Mouse (Mus musculus): ENCODE measurements around the gene Elovl4.

The Elovl4 gene

DNA sequence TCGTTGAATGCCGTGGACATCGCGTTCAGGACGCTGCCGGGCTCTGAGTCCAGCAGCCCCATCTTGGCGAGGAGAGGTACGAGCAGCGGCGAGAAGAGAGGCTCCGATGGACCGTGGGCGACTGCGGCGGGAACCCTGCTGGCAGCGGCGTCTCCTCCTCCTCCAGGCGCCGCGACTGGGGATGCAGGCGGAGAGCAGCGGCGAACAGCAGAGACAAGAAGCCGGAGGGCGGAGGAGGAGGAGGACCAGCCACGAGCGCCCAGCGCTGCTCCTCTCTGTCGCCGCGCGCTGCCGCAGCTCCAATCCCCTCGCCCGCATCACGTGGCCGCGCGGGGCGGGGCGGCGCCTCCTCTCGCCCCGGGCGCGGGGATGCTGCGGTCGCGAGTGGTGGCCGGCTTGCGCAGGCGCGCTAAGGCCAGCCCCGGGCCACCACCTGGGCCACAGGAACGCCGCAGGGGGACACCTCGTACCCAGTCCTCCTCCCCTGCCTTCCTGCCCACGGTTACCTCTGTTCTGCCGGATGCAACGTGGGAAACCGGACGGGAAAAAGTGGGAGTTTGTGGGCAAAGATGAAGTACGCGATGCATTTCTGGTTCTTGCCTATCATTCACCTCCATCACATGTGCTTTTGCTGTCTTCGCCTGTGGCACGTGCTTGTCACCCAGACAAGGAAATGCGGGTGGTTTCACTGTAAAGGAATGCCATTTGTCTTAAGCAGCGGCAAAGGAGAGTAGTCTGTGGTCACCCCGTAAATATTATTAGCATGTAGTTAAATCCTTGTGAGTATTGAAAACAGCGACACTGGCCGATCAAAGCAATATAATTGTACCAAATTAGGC lies at the start of gene Elovl4:
Gene Elovl4 (minus strand): TSS at position 301 of the 839 bp plus-strand sequence.
- peak; percentile 18 for DNase-seq

- DNase-seq: no peak
Observed at GRCm38 (mm10) chr9:83852464-83852863, 46.4 kb upstream of the Elovl4 start.

- no peak for DNase-seq
Observed at GRCm38 (mm10) chr9:83834748-83835313, 28.8 kb upstream of the Elovl4 start.

DNA sequence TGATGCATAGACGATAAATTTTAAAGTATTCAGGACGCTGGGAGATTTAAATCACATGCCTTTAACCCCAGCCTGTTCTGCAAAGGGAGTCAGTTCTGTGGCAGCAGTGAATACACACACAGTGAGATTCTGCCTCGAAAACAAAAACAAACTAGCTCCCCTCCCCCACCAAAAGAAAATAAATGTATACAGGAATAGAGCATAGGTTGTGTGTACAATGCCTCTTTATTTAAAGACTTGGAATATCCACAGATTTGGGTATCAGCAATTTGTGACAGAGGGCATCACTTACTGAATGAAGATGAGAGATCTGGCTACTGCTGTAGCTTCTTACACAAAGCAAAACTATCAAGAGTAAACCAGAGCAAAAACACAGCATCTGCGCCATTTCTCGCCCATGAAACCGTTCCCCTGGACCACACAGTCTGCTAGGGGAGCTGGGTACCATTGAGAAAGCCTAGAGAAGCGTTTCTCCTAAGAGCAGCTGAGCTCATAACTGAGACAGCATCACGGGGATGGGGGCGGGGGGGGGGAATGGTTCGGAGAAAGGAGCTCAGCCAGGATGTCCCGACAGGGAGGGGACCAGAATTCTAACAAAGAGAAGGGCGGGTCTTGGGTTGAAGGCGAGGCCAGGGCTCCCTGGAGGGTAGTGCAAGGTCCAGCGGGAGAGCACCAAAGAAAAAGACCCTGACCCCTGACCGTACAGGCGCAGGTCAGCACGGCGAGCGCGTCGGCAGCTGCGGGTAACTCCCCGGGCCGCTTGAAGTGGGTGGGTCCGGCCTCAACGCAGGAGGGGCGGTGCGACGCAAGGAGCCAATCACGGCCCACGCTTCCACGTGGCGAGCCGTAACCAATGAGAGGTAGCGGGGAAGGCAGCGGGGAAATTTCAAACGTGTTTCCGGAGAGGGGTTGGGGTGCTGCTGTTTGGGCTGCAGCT lies 28.0 kb upstream of the Elovl4 start, which contains the start of gene Ttk:
Gene Ttk (plus strand): TSS at position 879 of the 937 bp plus-strand sequence.
- DNase-seq: peak; percentile 93

DNA sequence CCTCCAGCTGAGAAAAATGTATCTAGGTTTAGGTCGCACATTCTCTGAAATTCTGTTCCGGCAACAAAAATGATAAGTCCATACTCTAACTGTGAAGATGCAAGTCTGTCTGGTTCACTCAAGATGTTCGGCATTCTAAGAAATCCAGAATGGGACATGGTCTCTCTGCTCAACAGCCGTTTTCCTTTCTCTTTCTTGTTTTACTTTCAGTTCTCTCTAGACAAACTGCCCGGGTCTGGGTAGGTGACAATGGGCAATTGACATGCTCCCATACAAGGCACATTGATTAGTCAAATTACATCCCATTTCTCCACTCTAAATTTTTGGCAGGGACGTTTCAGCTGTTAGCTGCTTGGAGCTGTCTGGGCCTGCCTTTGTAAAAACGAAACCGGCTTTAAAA lies 25.1 kb upstream of the Elovl4 start:
- no peak for DNase-seq

DNA sequence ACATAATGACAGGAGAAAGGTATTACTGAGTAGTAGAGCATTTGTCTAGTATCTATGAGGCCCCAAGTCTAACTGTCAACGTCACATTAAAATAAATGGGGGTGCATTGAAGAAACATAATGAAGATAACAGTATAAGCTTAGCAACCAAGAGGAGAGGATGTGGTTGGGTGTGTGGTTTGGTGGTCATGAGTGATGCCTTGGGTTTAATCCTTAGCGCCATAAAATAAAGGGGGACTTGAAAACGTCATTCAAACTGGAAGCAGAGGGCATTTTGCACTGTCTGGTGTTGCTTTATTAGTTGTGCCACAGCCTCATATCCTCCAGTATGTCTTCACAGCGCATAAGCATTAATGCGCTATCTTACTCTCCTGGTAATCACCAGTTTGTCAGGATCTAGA lies 23.8 kb upstream of the Elovl4 start:
- DNase-seq: no peak

DNA sequence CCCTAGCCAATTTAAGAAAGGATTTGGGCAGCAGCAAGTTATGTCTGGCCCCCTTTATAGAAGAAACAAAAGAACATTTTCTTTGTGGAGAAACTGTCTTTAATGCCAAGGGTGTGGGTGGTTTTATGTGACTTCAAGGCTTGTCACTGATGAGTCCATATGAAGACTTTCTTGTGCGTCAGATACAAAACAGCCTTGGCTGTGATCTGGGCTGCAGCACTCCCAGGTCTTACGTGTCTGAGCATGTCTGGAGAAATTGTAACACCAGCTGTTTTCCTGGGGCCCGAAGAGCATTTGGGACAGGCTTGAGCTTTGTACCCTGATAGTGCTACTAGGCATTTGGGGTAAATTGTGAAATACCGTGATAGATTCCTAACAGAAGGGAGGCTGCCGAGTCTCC lies 16.8 kb upstream of the Elovl4 start:
- DNase-seq: no peak

- no peak for DNase-seq
Observed at GRCm38 (mm10) chr9:83820976-83821375, 14.9 kb upstream of the Elovl4 start.

- DNase-seq: no peak
Observed at GRCm38 (mm10) chr9:83819188-83819587, 13.1 kb upstream of the Elovl4 start.

DNA sequence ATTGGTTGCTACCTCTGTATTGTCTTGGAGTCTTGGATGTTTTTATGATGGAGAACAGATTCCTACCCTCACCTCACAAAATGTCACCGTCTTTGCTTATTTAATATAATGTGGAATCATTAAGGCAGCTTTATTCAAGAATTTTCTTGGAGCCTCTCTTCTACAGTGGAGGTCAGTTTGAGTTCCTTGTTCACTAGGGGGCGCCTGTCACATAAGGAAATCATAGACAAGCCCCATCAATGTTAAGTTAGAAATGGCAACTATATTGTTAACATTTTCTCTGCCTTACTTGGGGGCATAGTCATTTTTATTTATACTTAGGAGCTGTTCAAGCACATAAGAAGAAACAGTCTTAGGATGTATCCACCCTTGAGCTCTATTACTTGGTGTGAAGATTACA lies 1.5 kb upstream of the Elovl4 start:
- peak; percentile 80 for DNase-seq

- DNase-seq: no peak
Observed at GRCm38 (mm10) chr9:83805164-83805976, 707 bp downstream of the Elovl4 start.

DNA sequence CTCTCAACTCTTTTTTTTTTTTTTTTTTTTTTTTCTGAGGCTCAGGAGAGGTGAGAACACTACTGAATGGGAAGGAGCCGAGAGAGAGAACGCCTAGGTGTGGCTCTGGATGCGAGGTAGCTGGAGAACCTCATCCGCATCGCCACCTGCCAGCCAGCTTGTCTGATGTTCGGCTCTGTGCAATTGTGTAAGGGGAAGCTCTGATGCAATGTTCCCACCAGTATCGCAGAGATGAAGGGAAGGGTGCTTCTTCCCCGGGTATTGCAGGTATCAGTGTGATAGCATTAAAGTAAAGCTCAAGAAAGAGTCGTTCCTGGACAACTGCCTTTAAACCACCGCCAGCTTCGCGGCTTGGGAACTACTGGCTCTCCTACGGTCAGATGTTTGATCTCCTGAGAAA lies 1.7 kb downstream of the Elovl4 start:
- DNase-seq: no peak

GRCm38 (mm10) chr9:83797898-83798297 lies 8.2 kb downstream of the Elovl4 start:
- DNase-seq: no peak

GRCm38 (mm10) chr9:83796875-83797274 lies 9.2 kb downstream of the Elovl4 start:
- DNase-seq: no peak

DNA sequence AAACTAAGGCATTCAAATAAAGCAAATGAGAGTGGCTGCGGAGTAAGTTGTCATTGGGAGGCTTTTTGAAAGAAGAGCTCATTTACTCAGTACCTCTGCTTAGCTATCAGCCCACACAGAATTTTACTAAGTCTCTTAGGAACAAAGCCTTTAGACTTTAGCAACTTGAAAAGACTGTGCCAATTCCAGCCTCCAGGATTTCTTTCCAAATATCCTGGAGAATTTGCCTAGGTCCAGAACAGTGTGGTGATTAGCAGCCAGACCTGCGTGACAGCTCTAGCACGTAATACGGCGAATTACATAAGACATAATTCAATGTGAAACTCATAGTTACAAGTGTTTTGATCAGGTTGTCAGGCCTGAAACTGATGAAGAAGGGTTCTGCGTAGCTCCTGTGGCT lies 16.8 kb downstream of the Elovl4 start:
- DNase-seq: no peak

GRCm38 (mm10) chr9:83785501-83785900 lies 20.6 kb downstream of the Elovl4 start:
- DNase-seq: no peak

- DNase-seq: no peak
Observed at GRCm38 (mm10) chr9:83778317-83778960, 27.6 kb downstream of the Elovl4 start.

DNA sequence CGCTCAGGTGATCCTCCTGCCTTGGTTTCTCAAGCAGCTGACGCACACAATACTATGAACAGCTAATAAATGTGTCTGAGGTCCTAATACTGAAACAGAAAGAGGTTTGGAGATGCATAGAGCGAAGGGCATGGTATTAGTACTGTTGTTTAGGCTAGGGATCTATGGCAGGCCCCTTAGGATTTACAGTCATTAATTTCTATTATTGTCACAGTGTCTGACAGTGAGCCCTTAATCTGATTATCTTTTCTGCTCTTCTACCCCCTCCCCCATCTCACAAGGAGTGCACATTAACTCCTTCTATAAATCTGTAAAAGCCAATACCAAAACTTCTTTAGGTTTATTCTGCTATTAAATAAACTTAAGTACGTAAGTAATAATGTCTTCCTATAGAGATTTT lies 44.8 kb downstream of the Elovl4 start:
- no peak for DNase-seq

DNA sequence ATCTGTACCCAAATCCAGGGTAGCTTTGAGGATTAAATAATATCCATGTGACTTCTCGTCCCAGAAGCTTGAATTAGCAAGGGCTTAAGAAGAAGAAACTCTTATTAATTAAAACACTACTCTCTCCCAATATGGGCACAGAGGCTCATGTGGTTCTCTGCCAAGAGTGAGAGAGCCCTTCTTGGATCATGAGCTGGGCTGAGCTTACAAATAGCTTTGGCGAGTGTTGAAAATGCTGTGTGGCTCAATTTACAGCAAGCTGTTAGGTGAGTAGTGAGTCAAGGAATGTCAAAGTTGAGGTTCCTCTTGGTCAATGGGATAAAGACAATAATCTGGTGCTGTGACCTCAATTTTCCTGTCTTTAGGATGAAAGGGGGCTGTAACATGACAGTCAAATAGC lies 74.2 kb downstream of the Elovl4 start:
- no peak for DNase-seq

- DNase-seq: no peak
Observed at GRCm38 (mm10) chr9:83730836-83731235, 75.2 kb downstream of the Elovl4 start.
